Mouse (Mus musculus): ENCODE measurements at regions not wholly inside any gene's neighbourhood (a gene's known extent, or its start where the extent isn't known, plus 50 kb on each side); places are given as distances from the start of the nearest gene placed in this dataset.
A peak's percentile ranks its signal among the peaks of the same experiment; 100 is the strongest.
"Not testable (repeated sequence)": the region's sequence is repeated elsewhere in the genome, so short reads cannot be mapped to it uniquely, and the experiment has no call there.

DNA sequence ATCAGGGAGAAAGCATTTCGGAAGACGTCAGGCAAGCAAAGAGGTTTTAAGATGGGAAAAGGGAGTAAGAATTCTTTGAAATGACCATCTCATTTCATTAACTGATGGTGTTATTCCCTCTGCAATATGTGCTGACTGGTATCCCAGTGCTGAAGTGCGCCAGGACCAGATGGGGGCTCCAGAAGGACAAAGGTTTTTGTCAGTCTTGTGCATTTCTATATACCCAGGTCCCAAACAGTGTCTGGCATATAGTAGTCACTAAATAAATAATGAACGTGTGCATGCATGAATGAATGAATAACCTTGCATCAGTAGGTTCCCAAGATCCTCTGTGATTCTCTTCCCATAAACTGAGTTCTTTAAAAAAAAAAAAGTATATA is 119.3 kb upstream of the Creb1 start:
- DNase-seq (ENCODE audit: low read depth): no peak
- no peak for TF ChIP-seq CTCF (IDR thresholded peaks at IDR 0.05; ENCODE audit: borderline replicate concordance, extremely low read depth, insufficient read depth, insufficient read length)

DNA sequence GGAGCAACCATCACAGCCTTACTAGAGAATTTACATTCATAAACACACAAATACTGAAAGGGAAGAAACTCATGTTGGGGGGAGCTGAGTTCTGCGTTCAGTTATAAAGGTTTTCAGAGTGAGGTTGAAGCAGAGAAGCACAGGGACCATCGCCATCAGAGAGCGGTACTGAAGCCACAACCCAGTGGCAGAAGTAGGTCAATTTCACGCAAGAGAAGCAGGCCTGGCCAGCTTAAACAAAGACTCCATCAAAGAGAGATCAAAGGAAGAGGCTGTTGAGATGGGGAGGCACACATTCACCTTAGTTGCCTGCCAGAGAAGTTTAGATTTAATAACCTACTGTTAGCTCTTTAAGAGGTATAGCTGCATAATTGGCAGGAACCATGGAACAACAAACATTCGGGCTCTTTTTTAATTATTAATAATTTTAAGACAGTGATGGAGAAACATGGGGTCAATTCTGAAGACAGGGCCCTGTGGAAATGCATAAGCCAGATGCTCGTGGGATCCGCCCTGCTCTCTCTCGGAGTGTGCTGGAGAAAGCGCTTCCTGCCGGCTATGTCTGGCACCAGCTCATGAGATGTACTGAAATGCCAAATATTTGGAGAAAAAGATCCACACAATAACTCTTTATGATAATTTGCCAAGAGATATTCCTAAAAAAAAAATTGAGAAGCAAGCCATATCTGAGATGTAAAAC is 119.8 kb upstream of the Creb1 start:
- TF ChIP-seq CTCF (IDR thresholded peaks at IDR 0.05; ENCODE audit: borderline replicate concordance, extremely low read depth, insufficient read depth, insufficient read length) (no peak), POLR2A (IDR thresholded peaks at IDR 0.05; ENCODE audit: borderline replicate concordance, extremely low read depth, insufficient read depth, insufficient read length, poor library complexity, severe bottlenecking) (no peak)

DNA sequence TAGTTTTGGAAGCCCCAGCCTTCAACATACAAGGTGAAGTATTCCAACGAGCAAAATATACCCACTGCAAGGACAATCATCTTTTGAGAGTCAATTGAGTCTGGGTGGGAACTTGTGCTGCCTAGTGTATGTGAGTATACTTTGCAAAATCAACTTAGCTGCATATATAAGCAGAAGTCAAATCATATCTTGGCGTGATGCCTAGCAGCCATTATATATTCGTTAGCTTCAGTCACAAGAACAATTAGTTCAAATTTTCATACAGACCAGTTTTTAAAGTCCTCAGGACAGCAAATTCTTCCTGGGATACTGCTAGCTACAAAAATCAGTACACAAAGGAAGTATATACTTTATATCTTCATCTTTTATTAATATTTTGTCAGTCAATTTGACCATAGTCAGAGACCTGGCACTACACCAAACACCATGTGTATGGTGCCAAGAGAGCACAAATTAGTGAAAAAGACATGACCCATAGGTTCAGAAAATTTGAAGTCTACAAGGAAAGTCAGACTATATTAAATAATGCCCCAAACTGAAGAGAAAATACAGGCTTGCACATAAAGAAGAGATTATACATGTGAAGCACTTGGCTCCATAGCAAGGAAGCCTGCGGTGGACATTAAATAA is 120.5 kb upstream of the Creb1 start:
- DNase-seq (ENCODE audit: low read depth): peak; percentile 44
- TF ChIP-seq POLR2A (IDR thresholded peaks at IDR 0.05; ENCODE audit: borderline replicate concordance, extremely low read depth, insufficient read depth, insufficient read length, poor library complexity, severe bottlenecking) (no peak), CTCF (IDR thresholded peaks at IDR 0.05; ENCODE audit: borderline replicate concordance, extremely low read depth, insufficient read depth, insufficient read length) (no peak)

More for the DNA sequence above, 119.8 kb upstream of the Creb1 start:
- DNase-seq (ENCODE audit: low read depth): peak; percentile 22

- no peak for TF ChIP-seq POLR2A (IDR thresholded peaks at IDR 0.05; ENCODE audit: borderline replicate concordance, extremely low read depth, insufficient read depth, insufficient read length, poor library complexity, severe bottlenecking)
- no peak for TF ChIP-seq CTCF (IDR thresholded peaks at IDR 0.05; ENCODE audit: borderline replicate concordance, extremely low read depth, insufficient read depth, insufficient read length)
Observed at GRCm38 (mm10) chr1:64408807-64409582, 123.5 kb upstream of the Creb1 start.

DNA sequence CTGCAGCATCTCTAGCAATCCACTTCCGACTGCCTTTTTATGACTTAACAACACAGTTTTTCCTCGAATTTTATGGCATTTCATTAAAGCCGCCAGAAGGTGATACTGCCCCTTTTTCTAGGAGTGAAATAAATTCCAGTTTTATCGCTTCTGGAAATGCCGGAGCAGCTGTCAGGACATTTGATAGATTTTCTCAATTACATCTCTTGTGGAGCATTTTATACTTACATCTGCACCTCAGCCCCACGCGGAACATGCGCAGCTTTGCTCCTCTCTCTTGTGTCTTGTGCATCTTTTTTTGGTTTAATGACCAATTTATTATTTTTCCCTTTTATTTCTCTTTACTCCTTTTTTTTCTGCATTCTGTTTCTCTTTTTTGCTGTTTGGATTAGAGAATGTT is 140.9 kb upstream of the Creb1 start:
- peak; percentile 18 for DNase-seq (ENCODE audit: low read depth)
- TF ChIP-seq CTCF (IDR thresholded peaks at IDR 0.05; ENCODE audit: borderline replicate concordance, extremely low read depth, insufficient read depth, insufficient read length) (no peak), POLR2A (IDR thresholded peaks at IDR 0.05; ENCODE audit: borderline replicate concordance, extremely low read depth, insufficient read depth, insufficient read length, poor library complexity, severe bottlenecking) (no peak)

More at GRCm38 (mm10) chr1:64408807-64409582, 123.5 kb upstream of the Creb1 start:
- peak; percentile 96 for DNase-seq (ENCODE audit: low read depth)

DNA sequence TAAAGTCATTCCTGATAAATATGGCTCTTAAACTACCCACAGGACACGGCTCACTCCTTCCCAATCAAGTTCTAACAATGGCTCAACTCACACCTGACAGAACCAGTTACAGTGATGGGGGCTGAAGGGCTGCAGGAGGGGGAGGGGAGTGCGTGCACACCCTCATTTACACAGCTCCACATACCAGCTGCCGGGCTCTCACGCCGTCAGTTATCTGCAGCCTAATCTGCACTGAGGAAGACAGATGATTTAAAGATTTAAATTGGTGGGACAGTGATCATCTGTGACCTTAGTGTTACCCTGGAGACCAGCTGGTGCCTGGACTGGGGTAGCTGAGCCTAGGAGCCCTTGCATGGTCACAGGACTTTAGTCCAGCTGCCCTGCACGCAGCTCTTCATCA is 151.2 kb upstream of the Creb1 start:
- no peak for TF ChIP-seq POLR2A (IDR thresholded peaks at IDR 0.05; ENCODE audit: borderline replicate concordance, extremely low read depth, insufficient read depth, insufficient read length, poor library complexity, severe bottlenecking)
- no peak for TF ChIP-seq CTCF (IDR thresholded peaks at IDR 0.05; ENCODE audit: borderline replicate concordance, extremely low read depth, insufficient read depth, insufficient read length)
- DNase-seq (ENCODE audit: low read depth): peak; percentile 70

DNA sequence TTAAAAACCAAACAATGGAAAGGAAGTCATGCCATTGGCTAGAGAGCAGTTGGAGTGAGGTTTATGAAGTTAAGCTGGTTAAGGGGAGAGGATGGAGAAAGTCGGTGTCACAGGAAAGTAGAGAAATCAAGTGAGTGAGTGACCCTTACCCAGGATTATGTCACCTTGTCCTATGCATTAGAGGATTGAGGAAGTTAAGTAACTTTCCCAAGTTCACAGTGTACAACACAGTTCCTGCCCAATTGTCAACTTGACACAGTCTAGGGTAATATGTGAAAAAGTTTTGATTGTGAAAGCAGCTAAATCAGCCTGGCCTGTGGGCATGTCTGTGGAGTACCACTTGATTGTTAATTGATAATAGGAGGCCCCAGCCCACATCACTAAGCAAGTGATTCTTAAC is 156.0 kb upstream of the Creb1 start:
- not testable (repeated sequence) for DNase-seq (ENCODE audit: low read depth)

DNA sequence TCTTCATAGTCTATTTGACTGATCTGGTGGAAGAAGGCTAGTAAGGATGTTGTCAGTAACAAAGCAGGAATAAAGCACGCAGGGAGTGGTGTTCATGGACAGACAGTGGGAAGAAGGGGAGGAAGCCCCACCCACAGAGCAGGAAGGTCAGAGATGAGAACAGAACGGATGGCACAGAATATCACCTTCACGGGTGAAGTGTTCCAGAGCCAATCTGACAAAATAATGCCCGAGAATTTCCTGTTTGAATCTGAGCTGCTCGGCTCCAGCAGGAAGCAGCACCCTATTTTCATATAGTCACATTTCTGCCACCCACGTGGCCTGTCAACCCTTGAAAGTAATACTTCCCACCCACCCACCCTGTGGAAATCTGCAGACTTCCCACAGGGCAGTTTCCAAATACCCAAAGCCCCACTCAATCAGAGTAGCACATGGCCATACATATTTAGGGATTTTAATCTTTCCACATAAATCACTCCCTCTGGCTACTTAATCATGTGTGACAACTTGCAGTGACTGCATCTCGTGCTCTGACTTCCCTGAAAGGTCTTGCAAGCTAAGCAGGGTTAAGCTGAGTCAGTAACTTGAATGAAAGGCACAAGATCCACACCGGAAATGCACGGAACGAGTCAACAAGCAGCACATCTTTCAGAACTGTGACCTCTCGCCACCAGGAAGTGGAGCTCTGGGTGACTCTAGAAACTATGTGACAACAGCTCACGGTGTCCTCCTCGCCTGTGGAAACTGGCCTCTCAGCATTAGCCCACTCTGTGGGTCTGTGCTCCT is 158.0 kb upstream of the Creb1 start:
- TF ChIP-seq POLR2A (IDR thresholded peaks at IDR 0.05; ENCODE audit: borderline replicate concordance, extremely low read depth, insufficient read depth, insufficient read length, poor library complexity, severe bottlenecking) (no peak), CTCF (IDR thresholded peaks at IDR 0.05; ENCODE audit: borderline replicate concordance, extremely low read depth, insufficient read depth, insufficient read length) (no peak)
- DNase-seq (ENCODE audit: low read depth): peak; percentile 17

- TF ChIP-seq CTCF (IDR thresholded peaks at IDR 0.05; ENCODE audit: borderline replicate concordance, extremely low read depth, insufficient read depth, insufficient read length) (no peak), POLR2A (IDR thresholded peaks at IDR 0.05; ENCODE audit: borderline replicate concordance, extremely low read depth, insufficient read depth, insufficient read length, poor library complexity, severe bottlenecking) (no peak)
- DNase-seq (ENCODE audit: low read depth): no peak
Observed at GRCm38 (mm10) chr1:64364095-64364494, 168.3 kb upstream of the Creb1 start.

- TF ChIP-seq CTCF (IDR thresholded peaks at IDR 0.05; ENCODE audit: borderline replicate concordance, extremely low read depth, insufficient read depth, insufficient read length) (no peak), POLR2A (IDR thresholded peaks at IDR 0.05; ENCODE audit: borderline replicate concordance, extremely low read depth, insufficient read depth, insufficient read length, poor library complexity, severe bottlenecking) (no peak)
- peak; percentile 85 for DNase-seq (ENCODE audit: low read depth)
Observed at GRCm38 (mm10) chr1:64361959-64362638, 170.3 kb upstream of the Creb1 start.

GRCm38 (mm10) chr1:64343268-64343667 is 189.2 kb upstream of the Creb1 start:
- no peak for DNase-seq (ENCODE audit: low read depth)
- TF ChIP-seq POLR2A (IDR thresholded peaks at IDR 0.05; ENCODE audit: borderline replicate concordance, extremely low read depth, insufficient read depth, insufficient read length, poor library complexity, severe bottlenecking) (no peak), CTCF (IDR thresholded peaks at IDR 0.05; ENCODE audit: borderline replicate concordance, extremely low read depth, insufficient read depth, insufficient read length) (no peak)
